Mouse (Mus musculus) MEL (cell line): Measurements from ENCODE around the gene Olfr70. TPM values are rescaled to one million over a fixed set of nuclear protein-coding genes. Genes with fewer than 3 reads are reported as not detected.
A peak's percentile ranks its signal among the peaks of the same experiment; 100 is the strongest.

Source experiments
- DNase-seq: peaks from one replicate; pipeline ENCODE4 v3.0.0; 2011; ENCODE audit warnings: low read depth, low spot score
- H3K27ac ChIP-seq: 2 replicates; pipeline ENCODE4 v1.5.1; 2012; ENCODE audit warnings: low read depth, mild to moderate bottlenecking, control low read depth, low read length, moderate library complexity; ENCODE audit not compliant: control insufficient read depth
- H3K27me3 ChIP-seq, 2 experiments: fragments of 150-350 bp in 1 of 2; sonication (generic) in 1 of 2; 2 replicates each; pipeline ENCODE4 v1.6.1; 2012; ENCODE audit warnings: low read length in 2 of 2, mild to moderate bottlenecking in 2 of 2, improper control_type of control experiment in 1 of 2, moderate library complexity in 1 of 2; ENCODE audit not compliant: insufficient read depth in 2 of 2, control insufficient read depth in 1 of 2
- H3K36me3 ChIP-seq, 2 experiments: 2 replicates each; pipeline ENCODE4 v1.6.1; 2012 to 2014; ENCODE audit warnings: low read length in 2 of 2, improper control_type of control experiment in 1 of 2, inconsistent platforms in 1 of 2, mild to moderate bottlenecking in 1 of 2; ENCODE audit not compliant: insufficient read depth in 2 of 2, control insufficient read depth in 1 of 2
- H3K4me1 ChIP-seq, 2 experiments: fragments of 150-350 bp in 1 of 2; sonication (generic) in 1 of 2; 2 replicates each; pipeline ENCODE4 v1.6.1; 2012; ENCODE audit warnings: low read length in 2 of 2, improper control_type of control experiment in 1 of 2, mild to moderate bottlenecking in 1 of 2; ENCODE audit not compliant: insufficient read depth in 2 of 2, control insufficient read depth in 1 of 2
- H3K4me3 ChIP-seq, 2 experiments: fragments of 150-350 bp in 1 of 2; sonication (generic) in 1 of 2; 2 replicates each; pipeline ENCODE4 v1.5.1; 2012; ENCODE audit warnings: low read depth in 2 of 2, low read length in 2 of 2, mild to moderate bottlenecking in 2 of 2, moderate library complexity in 2 of 2, control low read depth in 1 of 2, improper control_type of control experiment in 1 of 2; ENCODE audit not compliant: control insufficient read depth in 1 of 2, insufficient read depth in 1 of 2
- H3K79me2 ChIP-seq: 2 replicates; pipeline ENCODE4 v1.6.1; 2012; ENCODE audit warnings: mild to moderate bottlenecking, low read length, moderate library complexity; ENCODE audit not compliant: control insufficient read depth, poor library complexity, insufficient read depth
- H3K9ac ChIP-seq: 2 replicates; pipeline ENCODE4 v1.6.1; 2012; ENCODE audit warnings: low read depth, mild to moderate bottlenecking, control low read depth, low read length, moderate library complexity; ENCODE audit not compliant: control insufficient read depth, poor library complexity, severe bottlenecking
- H3K9me3 ChIP-seq: fragments of 150-350 bp; sonication (generic); replicated peaks from 2 replicates; pipeline ENCODE4 v1.6.1; 2012; ENCODE audit warnings: mild to moderate bottlenecking, low read length, improper control_type of control experiment, moderate library complexity; ENCODE audit not compliant: insufficient read depth
- BHLHE40 ChIP-seq: IDR thresholded peaks from 2 replicates; pipeline ENCODE4 v1.6.1; 2012; ENCODE audit warnings: low read depth, mild to moderate bottlenecking, inconsistent platforms, low read length, improper control_type of control experiment, borderline replicate concordance
- CHD1 ChIP-seq: IDR thresholded peaks from 2 replicates; pipeline ENCODE4 v1.6.1; 2012; ENCODE audit warnings: low read depth, mild to moderate bottlenecking, inconsistent platforms, low read length, improper control_type of control experiment
- CHD2 ChIP-seq: IDR thresholded peaks from 2 replicates; pipeline ENCODE4 v1.6.1; 2011; ENCODE audit warnings: low read length, improper control_type of control experiment
- CTCF ChIP-seq, 3 experiments: IDR thresholded peaks in 2 of 3; conservative IDR thresholded peaks in 1 of 3; 2 replicates each; pipeline ENCODE4 v1.5.1; 2011 to 2012; ENCODE audit warnings: low read length in 3 of 3, low read depth in 2 of 3, mild to moderate bottlenecking in 2 of 3, improper control_type of control experiment in 1 of 3, inconsistent platforms in 1 of 3, mixed read lengths in 1 of 3, moderate library complexity in 1 of 3; ENCODE audit not compliant: control insufficient read depth in 1 of 3, insufficient read depth in 1 of 3, poor library complexity in 1 of 3, severe bottlenecking in 1 of 3
- EP300 ChIP-seq, 2 experiments: IDR thresholded peaks; 2 replicates each; pipeline ENCODE4 v1.6.1; 2011; ENCODE audit warnings: improper control_type of control experiment in 2 of 2, low read length in 2 of 2, low read depth in 1 of 2, mild to moderate bottlenecking in 1 of 2
- ETS1 ChIP-seq: IDR thresholded peaks from 2 replicates; pipeline ENCODE4 v1.6.1; 2012; ENCODE audit warnings: low read depth, mild to moderate bottlenecking, inconsistent platforms, low read length, improper control_type of control experiment, moderate library complexity
- GABPA ChIP-seq: IDR thresholded peaks from 2 replicates; pipeline ENCODE4 v1.6.1; 2012; ENCODE audit warnings: low read depth, mild to moderate bottlenecking, inconsistent platforms, low read length, improper control_type of control experiment, moderate library complexity
- KAT2A ChIP-seq: conservative IDR thresholded peaks from 2 replicates; pipeline ENCODE4 v1.6.1; 2012; ENCODE audit warnings: low read depth, low read length, improper control_type of control experiment, inconsistent platforms
- MAFK ChIP-seq: IDR thresholded peaks from 2 replicates; pipeline ENCODE4 v1.6.1; 2011; ENCODE audit warnings: low read depth, mild to moderate bottlenecking, low read length, improper control_type of control experiment, borderline replicate concordance
- MAX ChIP-seq: IDR thresholded peaks from 2 replicates; pipeline ENCODE4 v1.6.1; 2011; ENCODE audit warnings: low read length, improper control_type of control experiment
- MEF2A ChIP-seq: IDR thresholded peaks from 2 replicates; pipeline ENCODE4 v1.6.1; 2014; ENCODE audit warnings: low read depth, mild to moderate bottlenecking, inconsistent platforms, low read length, improper control_type of control experiment; ENCODE audit not compliant: poor library complexity, insufficient replicate concordance, severe bottlenecking; ENCODE audit errors: extremely low read depth
- MXI1 ChIP-seq: IDR thresholded peaks from 2 replicates; pipeline ENCODE4 v1.6.1; 2011; ENCODE audit warnings: mild to moderate bottlenecking, low read depth, low read length, improper control_type of control experiment
- MYB ChIP-seq: IDR thresholded peaks from 2 replicates; pipeline ENCODE4 v1.6.1; 2011; ENCODE audit warnings: mild to moderate bottlenecking, low read depth, low read length, improper control_type of control experiment
- MYC ChIP-seq: IDR thresholded peaks from 2 replicates; pipeline ENCODE4 v1.6.1; 2011; ENCODE audit warnings: low read depth, mild to moderate bottlenecking, low read length, improper control_type of control experiment, moderate library complexity
- POLR2A ChIP-seq, 2 experiments: IDR thresholded peaks; 2 replicates each; pipeline ENCODE4 v1.6.1; 2011 to 2012; ENCODE audit warnings: low read length in 2 of 2, mild to moderate bottlenecking in 2 of 2, control low read depth in 1 of 2, improper control_type of control experiment in 1 of 2, low read depth in 1 of 2, moderate library complexity in 1 of 2; ENCODE audit not compliant: control insufficient read depth in 1 of 2, insufficient read depth in 1 of 2, poor library complexity in 1 of 2
- POLR2AphosphoS2 ChIP-seq: IDR thresholded peaks from 2 replicates; pipeline ENCODE4 v1.6.1; 2011; ENCODE audit warnings: low read length, improper control_type of control experiment
- RAD21 ChIP-seq: IDR thresholded peaks from 2 replicates; pipeline ENCODE4 v1.6.1; 2011; ENCODE audit warnings: mild to moderate bottlenecking, low read depth, low read length, improper control_type of control experiment
- SIN3A ChIP-seq: IDR thresholded peaks from 2 replicates; pipeline ENCODE4 v1.6.1; 2012; ENCODE audit warnings: low read length, improper control_type of control experiment, inconsistent platforms
- SMC3 ChIP-seq: IDR thresholded peaks from 2 replicates; pipeline ENCODE4 v1.6.1; 2011; ENCODE audit warnings: low read depth, low read length, improper control_type of control experiment
- TAL1 ChIP-seq: IDR thresholded peaks from 2 replicates; pipeline ENCODE4 v1.6.1; 2012; ENCODE audit warnings: mild to moderate bottlenecking, inconsistent platforms, low read length, moderate library complexity, mixed read lengths
- TCF12 ChIP-seq: IDR thresholded peaks from 2 replicates; pipeline ENCODE4 v1.6.1; 2014; ENCODE audit warnings: low read depth, mild to moderate bottlenecking, inconsistent platforms, low read length, improper control_type of control experiment, moderate library complexity
- UBTF ChIP-seq: IDR thresholded peaks from 2 replicates; pipeline ENCODE4 v1.6.1; 2012; ENCODE audit warnings: low read depth, mild to moderate bottlenecking, inconsistent platforms, low read length, improper control_type of control experiment, moderate library complexity, borderline replicate concordance; ENCODE audit not compliant: insufficient read depth
- USF1 ChIP-seq: IDR thresholded peaks from 2 replicates; pipeline ENCODE4 v1.6.1; 2014; ENCODE audit warnings: low read depth, mild to moderate bottlenecking, inconsistent platforms, low read length, improper control_type of control experiment, moderate library complexity
- ZC3H11A ChIP-seq: IDR thresholded peaks from 2 replicates; pipeline ENCODE4 v1.6.1; 2012; ENCODE audit warnings: low read depth, mild to moderate bottlenecking, inconsistent platforms, low read length, improper control_type of control experiment
- ZKSCAN1 ChIP-seq: IDR thresholded peaks from 2 replicates; pipeline ENCODE4 v1.6.1; 2012; ENCODE audit warnings: low read depth, mild to moderate bottlenecking, inconsistent platforms, low read length, improper control_type of control experiment, moderate library complexity
- ZNF384 ChIP-seq: IDR thresholded peaks from 2 replicates; pipeline ENCODE4 v1.6.1; 2012; ENCODE audit warnings: low read depth, mild to moderate bottlenecking, inconsistent platforms, low read length, improper control_type of control experiment
- polyA plus RNA-seq, 2 experiments: library from polyadenylated mRNA; stranded (reverse) in 1 of 2; unstranded in 1 of 2; fragments of >175 nt in 1 of 2; fragments of >200 nt in 1 of 2; gene quantifications; 2 replicates each; pipeline versions ENCODE4 v1.2.1 to v1.2.4; 2012; ENCODE audit warnings: low replicate concordance in 2 of 2, low read depth in 1 of 2; ENCODE audit not compliant: insufficient read length in 2 of 2, insufficient read depth in 1 of 2, missing spikeins in 1 of 2
- total RNA-seq: library from RNA; depleted of rRNA; stranded (reverse); fragments of 300-350 nt; gene quantifications from 2 replicates; pipeline ENCODE4 v1.2.3, GENCODE M21; 2012

The Olfr70 gene
- total and polyA plus RNA-seq, 3 experiments: not detected

DNA sequence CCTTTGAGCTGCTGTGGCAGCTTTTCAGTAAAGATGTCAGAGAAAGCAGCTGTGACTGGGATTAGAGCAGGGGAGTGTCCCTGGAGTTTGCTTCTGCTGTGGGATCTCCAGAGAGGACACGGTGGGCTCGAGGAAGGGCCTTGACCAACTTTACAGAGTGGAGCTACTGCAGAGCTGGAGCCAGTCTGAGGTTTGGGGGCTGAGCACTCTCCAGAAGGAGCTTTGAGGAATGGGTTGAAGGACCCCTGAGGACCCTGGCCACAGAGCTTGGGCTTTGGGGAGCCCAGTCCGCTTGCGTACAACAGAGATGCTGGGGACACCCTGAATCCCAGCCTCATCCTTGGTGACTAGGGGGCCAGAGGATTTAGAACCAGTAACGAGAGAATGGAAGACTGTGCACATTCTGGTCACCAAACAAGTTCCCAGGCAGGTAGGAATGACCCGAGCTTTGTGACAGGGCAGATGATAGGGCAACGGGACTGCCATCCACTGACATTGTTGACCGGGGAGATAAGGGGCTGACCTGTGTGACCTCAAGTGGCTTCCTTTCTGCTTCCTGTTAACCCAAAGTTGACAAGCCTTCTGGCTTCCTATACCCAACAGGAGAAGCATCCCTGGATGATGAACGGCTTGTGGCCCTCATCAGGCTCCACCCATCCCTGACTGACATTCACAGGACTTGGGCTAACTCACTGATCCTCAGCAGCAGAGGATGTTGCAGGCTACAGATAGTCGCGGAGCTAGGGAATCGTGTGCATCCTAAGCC, 25.8 kb upstream of the Olfr70 start:
- Histone ChIP-seq H3K27me3 (peaks cover 4 to 9% of the 10 kb centered on the region in 2 experiments; a peak in 3 of 4 replicates), H3K9me3 (no peaks in the 10 kb centered on the region), H3K4me1 (peaks cover 0 to 19% of the 10 kb centered on the region in 2 experiments; a peak in 2 of 4 replicates), H3K27ac (no peak overlapping the region), H3K36me3 (no peaks in the 10 kb centered on the region), H3K79me2 (no peaks in the 10 kb centered on the region)
- no peak for DNase-seq
- TF ChIP-seq MYB (no peak), SMC3 (no peak), BHLHE40 (no peak), MEF2A (no peak), KAT2A (no peak), POLR2A (IDR thresholded peaks at IDR 0.05; ENCODE audit: control insufficient read depth in 1 of 2, insufficient read depth in 1 of 2, low read depth in 1 of 2, low read length in 2 of 2, poor library complexity in 1 of 2) (no peak), SIN3A (no peak)
- TF ChIP-seq, all 39 proteins: peak for 0
- no peak overlapping the region for H3K4me3 ChIP-seq
- no peak overlapping the region for H3K9ac ChIP-seq

- peak; percentile 49 for DNase-seq
Observed at GRCm38 (mm10) chr4:43724764-43725163, 24.2 kb upstream of the Olfr70 start.

More at GRCm38 (mm10) chr4:43724764-43725163, 24.2 kb upstream of the Olfr70 start:
- Histone ChIP-seq H3K27ac (no peak overlapping the region), H3K9me3 (no peaks in the 10 kb centered on the region), H3K27me3 (peaks cover 6 to 10% of the 10 kb centered on the region in 2 experiments; a peak in 3 of 4 replicates), H3K4me1 (peaks cover 0 to 16% of the 10 kb centered on the region in 2 experiments; a peak in 2 of 4 replicates), H3K79me2 (no peaks in the 10 kb centered on the region), H3K4me3 (no peak overlapping the region), H3K9ac (no peak overlapping the region), H3K36me3 (no peaks in the 10 kb centered on the region)
- TF ChIP-seq CHD1: no peak
- TF ChIP-seq MYB: no peak
- no peak for TF ChIP-seq UBTF
- peak; percentile 53 for TF ChIP-seq ZC3H11A
- no peak for TF ChIP-seq EP300 (IDR thresholded peaks at IDR 0.05; ENCODE audit: low read depth in 1 of 2, low read length in 2 of 2)
- TF ChIP-seq MXI1: no peak
- no peak for TF ChIP-seq MAFK
- no peak for TF ChIP-seq CHD2
- peak; percentile 27 to 82 (median 68); a peak in 5 of 6 replicates for TF ChIP-seq CTCF (IDR thresholded peaks at IDR 0.05 in 2 of 3, conservative IDR thresholded peaks at IDR 0.05 in 1 of 3; ENCODE audit: control insufficient read depth in 1 of 3, insufficient read depth in 1 of 3, low read depth in 2 of 3, low read length in 3 of 3, poor library complexity in 1 of 3, severe bottlenecking in 1 of 3)
- no peak for TF ChIP-seq TAL1
- TF ChIP-seq ZNF384: 0 out of 2 replicates have a peak, but pooled peaks have one; percentile 12
- no peak for TF ChIP-seq MAX
- TF ChIP-seq USF1: no peak
- no peak for TF ChIP-seq MYC
- no peak for TF ChIP-seq TCF12
- TF ChIP-seq ETS1: no peak
- peak; percentile 69 for TF ChIP-seq RAD21
- TF ChIP-seq ZKSCAN1: no peak
- TF ChIP-seq SMC3: peak; percentile 70
- no peak for TF ChIP-seq GABPA
- TF ChIP-seq SIN3A: no peak
- no peak for TF ChIP-seq POLR2AphosphoS2
